In genomic region chr11:83457912-83458601, GRCm38 (mm10) we compare ENCODE assay signal across 16 mouse cellular contexts. TPM values are rescaled to one million over a fixed set of nuclear protein-coding genes. Genes with fewer than 3 reads are reported as not detected.
DNase-seq lines count a peak whose midpoint lies in the region; ATAC-seq lines count a peak whose summit lies in the region.
"Had no signal": no experiment of that assay in that cellular context is flagged by ENCODE, and none has a peak within 500 bp of the region (broad histone marks: within the 10 kb centered on the region; RNA-seq: fewer than 3 reads in every experiment).

No protein-coding gene starts in this region.

- no peaks in the 10 kb centered on the region for H3K36me3 ChIP-seq in forebrain, embryonic 11.5 days (ENCODE audit: control insufficient read depth, insufficient read depth, low read length)
- no peaks in the 10 kb centered on the region for H3K36me3 ChIP-seq in forebrain, embryonic 15.5 days
- no peaks in the 10 kb centered on the region for H3K36me3 ChIP-seq in limb, embryonic 11.5 days (ENCODE audit: control insufficient read depth, insufficient read depth, low read length)
- H3K36me3 ChIP-seq in limb, embryonic 10.5 days, result no peaks in the 10 kb centered on the region
- no peaks in the 10 kb centered on the region for H3K36me3 ChIP-seq in stomach, embryonic 15.5 days
- H3K36me3 ChIP-seq: hindbrain, embryonic 10.5 days had no signal

- H3K9ac ChIP-seq in forebrain, embryonic 11.5 days (ENCODE audit: low read length), result no peak overlapping the region
- H3K9ac ChIP-seq in forebrain, embryonic 15.5 days (replicated peaks), result no peak overlapping the region
- H3K9ac ChIP-seq in limb, embryonic 11.5 days (ENCODE audit: low read length), result no peak overlapping the region
- no peak overlapping the region for H3K9ac ChIP-seq in stomach, embryonic 15.5 days

- no peak overlapping the region for H3K4me3 ChIP-seq in forebrain, embryonic 11.5 days (ENCODE audit: low read depth, low read length)
- H3K4me3 ChIP-seq in forebrain, embryonic 15.5 days, result no peak overlapping the region
- H3K4me3 ChIP-seq in limb, embryonic 11.5 days (ENCODE audit: low read depth, low read length), result no peak overlapping the region
- no peak overlapping the region for H3K4me3 ChIP-seq in limb, embryonic 10.5 days
- no peak overlapping the region for H3K4me3 ChIP-seq in brown adipose tissue, adult 24 weeks (ENCODE audit: insufficient read depth, low read depth, low read length)
- no peak overlapping the region for H3K4me3 ChIP-seq in stomach, embryonic 15.5 days (replicated peaks)
- H3K4me3 ChIP-seq: erythroblast, embryonic 14.5 days; hindbrain, embryonic 10.5 days had no signal

- H3K9me3 ChIP-seq in forebrain, embryonic 11.5 days (ENCODE audit: control insufficient read depth, low read length), result no peaks in the 10 kb centered on the region
- no peaks in the 10 kb centered on the region for H3K9me3 ChIP-seq in forebrain, embryonic 15.5 days
- no peaks in the 10 kb centered on the region for H3K9me3 ChIP-seq in limb, embryonic 11.5 days (ENCODE audit: control insufficient read depth, low read length)
- no peaks in the 10 kb centered on the region for H3K9me3 ChIP-seq in limb, embryonic 10.5 days (replicated peaks)
- H3K9me3 ChIP-seq in stomach, embryonic 15.5 days, result no peaks in the 10 kb centered on the region
- H3K9me3 ChIP-seq: hindbrain, embryonic 10.5 days had no signal

- H3K4me2 ChIP-seq in forebrain, embryonic 11.5 days (ENCODE audit: low read depth, low read length, severe bottlenecking), result no peak overlapping the region
- no peak overlapping the region for H3K4me2 ChIP-seq in forebrain, embryonic 15.5 days (replicated peaks)
- no peak overlapping the region for H3K4me2 ChIP-seq in limb, embryonic 11.5 days (ENCODE audit: low read depth, severe bottlenecking)
- H3K4me2 ChIP-seq in stomach, embryonic 15.5 days, result no peak overlapping the region
- H3K4me2 ChIP-seq: liver, embryonic 11.5 days; midbrain, embryonic 11.5 days had no signal

- ATAC-seq in forebrain, embryonic 11.5 days (replicated peaks; ENCODE audit: low FRiP score), result no peak
- ATAC-seq in forebrain, embryonic 15.5 days (replicated peaks), result no peak
- ATAC-seq in limb, embryonic 11.5 days (ENCODE audit: insufficient number of reproducible peaks, low FRiP score, low TSS enrichment, low read depth), result 0 out of 2 replicates have a peak, but pooled peaks have one; percentile 62
- no peak for ATAC-seq in stomach, embryonic 15.5 days (ENCODE audit: insufficient read depth, low FRiP score, low read depth)
- ATAC-seq: CD4-positive, CD25-positive, alpha-beta regulatory T cell, adult 4 months had no signal

- WGBS in forebrain, embryonic 11.5 days, result 60% methylated on average over 9 of the region's 9 CpGs
- 46% methylated on average over 9 of the region's 9 CpGs for WGBS in forebrain, embryonic 15.5 days
- WGBS in limb, embryonic 11.5 days, result 58% methylated on average over 9 of the region's 9 CpGs
- WGBS in limb, embryonic 10.5 days, result 71% methylated on average over 9 of the region's 9 CpGs
- 44% methylated on average over 9 of the region's 9 CpGs for WGBS in stomach, embryonic 15.5 days

- H3K27me3 ChIP-seq in forebrain, embryonic 11.5 days (ENCODE audit: control insufficient read depth, insufficient read depth, low read length), result peaks cover 10% of the 10 kb centered on the region
- H3K27me3 ChIP-seq in forebrain, embryonic 15.5 days, result peaks cover 9% of the 10 kb centered on the region
- H3K27me3 ChIP-seq in limb, embryonic 11.5 days (ENCODE audit: control insufficient read depth, insufficient read depth, low read length), result peaks cover 15% of the 10 kb centered on the region
- H3K27me3 ChIP-seq in limb, embryonic 10.5 days (ENCODE audit: low read depth, poor library complexity, severe bottlenecking), result peaks cover 34% of the 10 kb centered on the region
- 0 out of 2 replicates have a peak, but pooled peaks cover 3% of the 10 kb centered on the region for H3K27me3 ChIP-seq in stomach, embryonic 15.5 days (replicated peaks)

- peak; percentile 43 for DNase-seq in forebrain, embryonic 11.5 days (ENCODE audit: low spot score)
- no peak for DNase-seq in limb, embryonic 11.5 days (ENCODE audit: low spot score)
- no peak for DNase-seq in limb, embryonic 10.5 days (ENCODE audit: low spot score)
- no peak for DNase-seq in spleen, adult 12 weeks (ENCODE audit: low spot score)
- no peak for DNase-seq in right cerebral cortex, postnatal 4 days
- DNase-seq: kidney, adult 2 months; lung, postnatal 10 days; thymus, postnatal 4 days had no signal

- H3K4me1 ChIP-seq in forebrain, embryonic 11.5 days (replicated peaks; ENCODE audit: control insufficient read depth, insufficient read depth, low read length), result peaks cover 2% of the 10 kb centered on the region; the same call in 1 of the 2 replicates
- H3K4me1 ChIP-seq in forebrain, embryonic 15.5 days, result peaks cover 7% of the 10 kb centered on the region
- H3K4me1 ChIP-seq in limb, embryonic 11.5 days (ENCODE audit: control insufficient read depth, insufficient read depth, low read length), result peaks cover 12% of the 10 kb centered on the region; the same call in 1 of the 2 replicates
- H3K4me1 ChIP-seq in limb, embryonic 10.5 days, result peaks cover 50% of the 10 kb centered on the region
- peaks cover 47% of the 10 kb centered on the region for H3K4me1 ChIP-seq in brown adipose tissue, adult 24 weeks (ENCODE audit: control insufficient read depth, insufficient read depth, insufficient read length, low read length)
- H3K4me1 ChIP-seq in stomach, embryonic 15.5 days, result peaks cover 14% of the 10 kb centered on the region; the same call in 1 of the 2 replicates

- no peak overlapping the region for H3K27ac ChIP-seq in forebrain, embryonic 11.5 days (ENCODE audit: low read depth, low read length)
- no peak overlapping the region for H3K27ac ChIP-seq in forebrain, embryonic 15.5 days (replicated peaks)
- H3K27ac ChIP-seq in limb, embryonic 11.5 days (replicated peaks; ENCODE audit: low read depth, low read length), result 0 out of 2 replicates have a peak overlapping the region, but pooled peaks have one; percentile 3
- H3K27ac ChIP-seq in limb, embryonic 10.5 days, result no peak overlapping the region; the same call in 1 of the 2 replicates
- H3K27ac ChIP-seq in brown adipose tissue, adult 24 weeks (replicated peaks; ENCODE audit: low read depth, low read length), result peak overlapping the region; percentile 43
- peak overlapping the region; percentile 63 for H3K27ac ChIP-seq in stomach, embryonic 15.5 days
- H3K27ac ChIP-seq: hindbrain, embryonic 10.5 days had no signal

RNA-seq across cellular contexts. Expression of gene Mmp28, which starts 4.8 kb away (rescaled TPM):
- polyA plus RNA-seq in forebrain, embryonic 11.5 days (2014; fragmentation: Nextera tagmentation; extraction: Ambion mirVana), result 1.9 and 2.1 TPM in 2 replicates
- polyA plus RNA-seq in forebrain, embryonic 15.5 days (2015; fragmentation: Nextera tagmentation; extraction: Ambion mirVana), result 2.5 and 2.7 TPM in 2 replicates
- 2.9 and 3.7 TPM in 2 replicates for polyA plus RNA-seq in limb, embryonic 11.5 days (2014; fragmentation: Nextera tagmentation; extraction: Ambion mirVana)
- 0.75 and 2.3 TPM in 2 replicates for polyA plus RNA-seq in limb, embryonic 10.5 days (2016; fragmentation: Nextera tagmentation; extraction: Ambion mirVana)
- polyA plus RNA-seq in brown adipose tissue, adult 24 weeks (2012; ENCODE audit: insufficient read depth, insufficient read length, missing spikeins), result 5.4 and 6.6 TPM in 2 replicates
- 2.4 and 3.1 TPM in 2 replicates for polyA plus RNA-seq in stomach, embryonic 15.5 days (2015; fragmentation: Nextera tagmentation; extraction: Ambion mirVana)
- polyA plus RNA-seq: CD4-positive, CD25-positive, alpha-beta regulatory T cell, adult 4 months; erythroblast, embryonic 14.5 days had no signal

RNA-seq across cellular contexts. Expression of gene Taf15, which starts 14.8 kb away (rescaled TPM):
- 13.8 and 14.9 TPM in 2 replicates for polyA plus RNA-seq in forebrain, embryonic 11.5 days (2014; fragmentation: Nextera tagmentation; extraction: Ambion mirVana)
- polyA plus RNA-seq in forebrain, embryonic 15.5 days (2015; fragmentation: Nextera tagmentation; extraction: Ambion mirVana), result 12.3 and 12.9 TPM in 2 replicates
- polyA plus RNA-seq in limb, embryonic 11.5 days (2014; fragmentation: Nextera tagmentation; extraction: Ambion mirVana), result 11.3 and 13.3 TPM in 2 replicates
- polyA plus RNA-seq in limb, embryonic 10.5 days (2016; fragmentation: Nextera tagmentation; extraction: Ambion mirVana), result 11.3 and 11.9 TPM in 2 replicates
- polyA plus RNA-seq in brown adipose tissue, adult 24 weeks (2012; ENCODE audit: insufficient read depth, insufficient read length, missing spikeins), result 29.8 and 35.5 TPM in 2 replicates
- 13.4 and 14.9 TPM in 2 replicates for polyA plus RNA-seq in stomach, embryonic 15.5 days (2015; fragmentation: Nextera tagmentation; extraction: Ambion mirVana)

RNA-seq across cellular contexts. Expression of gene 1700020L24Rik, which starts 20.6 kb away (rescaled TPM):
- polyA plus RNA-seq in forebrain, embryonic 11.5 days (2014; fragmentation: Nextera tagmentation; extraction: Ambion mirVana), result 0.29 and 0.68 TPM in 2 replicates
- 0.22 and 0.36 TPM in 2 replicates for polyA plus RNA-seq in forebrain, embryonic 15.5 days (2015; fragmentation: Nextera tagmentation; extraction: Ambion mirVana)
- polyA plus RNA-seq in limb, embryonic 11.5 days (2014; fragmentation: Nextera tagmentation; extraction: Ambion mirVana), result 0.55 TPM in 1 of 2 replicates, not detected in the other
- 0.31 TPM in 1 of 2 replicates, not detected in the other for polyA plus RNA-seq in limb, embryonic 10.5 days (2016; fragmentation: Nextera tagmentation; extraction: Ambion mirVana)
- 2.9 TPM in 1 of 2 replicates, not detected in the other for polyA plus RNA-seq in brown adipose tissue, adult 24 weeks (2012; ENCODE audit: insufficient read depth, insufficient read length, missing spikeins)
- polyA plus RNA-seq in stomach, embryonic 15.5 days (2015; fragmentation: Nextera tagmentation; extraction: Ambion mirVana), result 0.72 and 1.1 TPM in 2 replicates
- polyA plus RNA-seq: erythroblast, embryonic 14.5 days had no signal

RNA-seq across cellular contexts. Expression of gene Gas2l2, which starts 28.8 kb away (rescaled TPM):
- not detected in 2 replicates for polyA plus RNA-seq in forebrain, embryonic 11.5 days (2014; fragmentation: Nextera tagmentation; extraction: Ambion mirVana)
- 0.69 and 0.80 TPM in 2 replicates for polyA plus RNA-seq in forebrain, embryonic 15.5 days (2015; fragmentation: Nextera tagmentation; extraction: Ambion mirVana)
- polyA plus RNA-seq in limb, embryonic 11.5 days (2014; fragmentation: Nextera tagmentation; extraction: Ambion mirVana), result not detected in 2 replicates
- not detected in 2 replicates for polyA plus RNA-seq in limb, embryonic 10.5 days (2016; fragmentation: Nextera tagmentation; extraction: Ambion mirVana)
- polyA plus RNA-seq in brown adipose tissue, adult 24 weeks (2012; ENCODE audit: insufficient read depth, insufficient read length, missing spikeins), result not detected in 2 replicates
- polyA plus RNA-seq in stomach, embryonic 15.5 days (2015; fragmentation: Nextera tagmentation; extraction: Ambion mirVana), result 0.08 TPM in 1 of 2 replicates, not detected in the other
- polyA plus RNA-seq: CD4-positive, CD25-positive, alpha-beta regulatory T cell, adult 4 months; erythroblast, embryonic 14.5 days; kidney, adult 2 months; liver, embryonic 11.5 days; midbrain, embryonic 11.5 days had no signal

RNA-seq across cellular contexts. Expression of gene Rasl10b, which starts 49.1 kb away (rescaled TPM):
- 4.1 and 4.6 TPM in 2 replicates for polyA plus RNA-seq in forebrain, embryonic 11.5 days (2014; fragmentation: Nextera tagmentation; extraction: Ambion mirVana)
- 27.2 and 29.6 TPM in 2 replicates for polyA plus RNA-seq in forebrain, embryonic 15.5 days (2015; fragmentation: Nextera tagmentation; extraction: Ambion mirVana)
- polyA plus RNA-seq in limb, embryonic 11.5 days (2014; fragmentation: Nextera tagmentation; extraction: Ambion mirVana), result 0.88 and 1.3 TPM in 2 replicates
- 1.5 and 1.6 TPM in 2 replicates for polyA plus RNA-seq in limb, embryonic 10.5 days (2016; fragmentation: Nextera tagmentation; extraction: Ambion mirVana)
- not detected in 2 replicates for polyA plus RNA-seq in brown adipose tissue, adult 24 weeks (2012; ENCODE audit: insufficient read depth, insufficient read length, missing spikeins)
- polyA plus RNA-seq in stomach, embryonic 15.5 days (2015; fragmentation: Nextera tagmentation; extraction: Ambion mirVana), result 2.4 and 2.7 TPM in 2 replicates
- polyA plus RNA-seq: CD4-positive, CD25-positive, alpha-beta regulatory T cell, adult 4 months; erythroblast, embryonic 14.5 days had no signal

Comparison
In these comparisons a context has a peak if more than half of its experiments do, and no peak if none do; other contexts are left out.
1. H3K27ac ChIP-seq: peak in limb, embryonic 11.5 days (single experiment), brown adipose tissue, adult 24 weeks (single experiment) and stomach, embryonic 15.5 days (single experiment); none in forebrain, embryonic 11.5 days (single experiment), forebrain, embryonic 15.5 days (single experiment) and limb, embryonic 10.5 days (single experiment).